Mouse (Mus musculus) stomach, postnatal 0 days (tissue): ENCODE data around the gene Igf2bp2. TPM values are rescaled to one million over a fixed set of nuclear protein-coding genes. Genes with fewer than 3 reads are reported as not detected.

Experiments used
- ATAC-seq: fragments of 200-750 bp; cut with Nextera tagmentation; 2 replicates; pipeline ENCODE4 v1.8.0; 2017; ENCODE audit not compliant: low FRiP score, low TSS enrichment
- DNase-seq: peaks from one replicate; pipeline ENCODE4 v3.0.0-alpha.2; 2016; ENCODE audit warnings: low spot score
- H3K27ac ChIP-seq: fragments of 300-500 bp; sonication (generic); replicated peaks from 2 replicates; pipeline ENCODE4 v1.5.1; 2014; ENCODE audit warnings: mild to moderate bottlenecking, control low read depth
- H3K27me3 ChIP-seq: fragments of 300-500 bp; sonication (generic); 2 replicates; pipeline ENCODE4 v1.6.1; 2014; ENCODE audit warnings: low read length; ENCODE audit not compliant: control insufficient read depth, insufficient read depth
- H3K36me3 ChIP-seq: fragments of 300-500 bp; sonication (generic); 2 replicates; pipeline ENCODE4 v1.6.1; 2014; ENCODE audit warnings: low read length, mixed read lengths; ENCODE audit not compliant: control insufficient read depth, insufficient read depth
- H3K4me1 ChIP-seq: fragments of 300-500 bp; sonication (generic); replicated peaks from 2 replicates; pipeline ENCODE4 v1.6.1; 2014; ENCODE audit warnings: antibody characterized with exemption; ENCODE audit not compliant: control insufficient read depth, insufficient read depth
- H3K4me2 ChIP-seq: fragments of 300-500 bp; sonication (generic); replicated peaks from 2 replicates; pipeline ENCODE4 v1.6.1; 2014; ENCODE audit warnings: low read depth, mild to moderate bottlenecking, control low read depth, moderate library complexity
- H3K4me3 ChIP-seq: fragments of 300-500 bp; sonication (generic); 2 replicates; pipeline ENCODE4 v1.5.1; 2014; ENCODE audit warnings: low read depth, low read length, control low read depth
- H3K9ac ChIP-seq: fragments of 300-500 bp; sonication (generic); 2 replicates; pipeline ENCODE4 v1.6.1; 2014; ENCODE audit warnings: mild to moderate bottlenecking, low read length, control low read depth, mixed read lengths
- H3K9me3 ChIP-seq: fragments of 300-500 bp; sonication (generic); 2 replicates; pipeline ENCODE4 v1.6.1; 2016; ENCODE audit warnings: low read length; ENCODE audit not compliant: control insufficient read depth
- CTCF ChIP-seq: IDR thresholded peaks from 2 replicates; pipeline ENCODE4 v1.5.1; 2016; ENCODE audit warnings: antibody characterized with exemption, low read depth, mild to moderate bottlenecking, moderate library complexity
- EP300 ChIP-seq: optimal IDR thresholded peaks from 2 replicates; pipeline ENCODE3; 2016; ENCODE audit warnings: antibody characterized with exemption
- WGBS: fragments of 180-500 bp; shearing (Covaris S2); extraction: QIAGEN DNeasy Blood & Tissue Kit; methylation state at CpG from one replicate; pipeline ENCODE4 v1.1.7; 2014; 5-methylcytosine and 5-hydroxymethylcytosine counted together
- polyA plus RNA-seq: library from polyadenylated mRNA; unstranded; fragments of >200 nt; fragmentation: Nextera tagmentation; extraction: Ambion mirVana; gene quantifications from 2 replicates; pipeline ENCODE4 v1.2.1, GENCODE M21; 2015

Gene Igf2bp2
- polyA plus RNA-seq, 1 experiment from 2014 or later: 32.4 TPM

DNA sequence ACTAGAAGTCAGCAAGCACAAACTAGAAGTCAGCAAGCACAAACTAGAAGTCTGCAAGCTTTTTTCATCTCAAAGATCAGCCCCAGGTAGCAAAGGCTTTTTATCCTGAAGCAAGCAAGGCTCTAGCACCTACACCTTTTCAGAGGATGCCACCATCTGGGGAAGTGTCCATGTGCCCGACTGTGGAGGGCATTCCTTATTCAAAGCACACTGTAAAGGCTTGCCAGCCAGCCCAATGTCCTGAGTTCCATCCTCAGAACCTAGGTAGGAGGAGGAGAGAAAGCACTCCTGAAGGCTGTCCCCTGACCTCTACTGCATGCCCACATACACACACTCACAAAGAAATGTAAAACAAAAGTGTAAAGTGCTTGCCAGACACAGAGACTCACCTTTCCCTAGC, 16.0 kb downstream of the Igf2bp2 start:
- no peak overlapping the region for H3K9ac ChIP-seq
- no peaks in the 10 kb centered on the region for H3K9me3 ChIP-seq
- no peak overlapping the region for H3K4me2 ChIP-seq
- no peak for TF ChIP-seq CTCF
- TF ChIP-seq EP300: no peak
- ATAC-seq: no peak
- H3K27me3 ChIP-seq: no peaks in the 10 kb centered on the region
- H3K27ac ChIP-seq: no peak overlapping the region
- DNase-seq: no peak
- H3K4me3 ChIP-seq: no peak overlapping the region
- no peaks in the 10 kb centered on the region for H3K36me3 ChIP-seq
- WGBS: 53% methylated on average over 1 of the region's 1 CpGs
- H3K4me1 ChIP-seq: 0 out of 2 replicates have a peak, but pooled peaks cover 5% of the 10 kb centered on the region

DNA sequence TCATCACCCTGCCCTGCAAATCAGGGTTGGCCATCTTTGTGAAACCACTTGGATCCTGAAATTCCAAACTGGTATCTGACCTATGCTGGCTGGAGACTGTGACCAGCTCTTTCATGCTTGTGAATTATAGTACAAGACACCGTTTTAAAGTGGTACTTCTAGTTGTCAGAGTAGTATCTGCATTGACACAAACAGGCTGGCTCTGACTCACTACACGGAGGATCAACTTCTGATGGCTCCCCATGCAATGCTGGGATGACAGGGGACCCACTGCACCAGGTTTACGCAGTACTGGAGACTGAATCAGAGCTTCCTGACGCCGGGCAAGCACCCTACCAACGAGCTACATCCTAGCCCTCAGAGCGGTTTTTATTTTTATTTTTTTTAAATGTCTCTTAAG, 17.0 kb downstream of the Igf2bp2 start:
- H3K36me3 ChIP-seq: no peaks in the 10 kb centered on the region
- no peak for TF ChIP-seq CTCF
- TF ChIP-seq EP300: no peak
- DNase-seq: no peak
- no peak overlapping the region for H3K4me3 ChIP-seq
- H3K27ac ChIP-seq: no peak overlapping the region
- no peaks in the 10 kb centered on the region for H3K27me3 ChIP-seq
- 69% methylated on average over 7 of the region's 7 CpGs for WGBS
- no peaks in the 10 kb centered on the region for H3K4me1 ChIP-seq
- no peak overlapping the region for H3K9ac ChIP-seq
- no peaks in the 10 kb centered on the region for H3K9me3 ChIP-seq
- H3K4me2 ChIP-seq: no peak overlapping the region
- no peak for ATAC-seq

DNA sequence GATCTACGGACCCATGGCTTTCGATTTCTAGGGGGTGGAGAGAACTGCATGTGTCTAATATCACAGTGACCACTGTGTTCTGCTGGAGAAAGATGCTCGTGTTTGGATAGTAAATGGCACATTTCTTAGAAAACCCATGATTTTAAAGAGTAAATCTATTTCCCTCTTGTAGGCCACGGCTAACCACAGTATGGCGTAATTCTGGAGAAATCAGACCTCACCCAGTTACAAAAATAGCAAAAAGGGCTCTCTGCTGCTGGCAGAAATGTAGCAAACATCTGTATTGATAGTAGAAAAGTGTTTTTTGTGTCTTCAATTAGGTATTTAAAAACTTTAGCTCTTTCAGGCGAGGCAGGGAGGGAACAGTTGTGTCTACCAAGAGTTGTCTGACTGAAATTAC, 18.6 kb downstream of the Igf2bp2 start:
- H3K27ac ChIP-seq: no peak overlapping the region
- H3K9ac ChIP-seq: no peak overlapping the region
- H3K4me3 ChIP-seq: no peak overlapping the region
- no peak for DNase-seq
- H3K4me1 ChIP-seq: no peaks in the 10 kb centered on the region
- H3K9me3 ChIP-seq: no peaks in the 10 kb centered on the region
- TF ChIP-seq EP300 (no peak), CTCF (no peak)
- H3K27me3 ChIP-seq: no peaks in the 10 kb centered on the region
- H3K4me2 ChIP-seq: no peak overlapping the region
- no peaks in the 10 kb centered on the region for H3K36me3 ChIP-seq
- no peak for ATAC-seq
- 80% methylated on average over 6 of the region's 6 CpGs for WGBS

DNA sequence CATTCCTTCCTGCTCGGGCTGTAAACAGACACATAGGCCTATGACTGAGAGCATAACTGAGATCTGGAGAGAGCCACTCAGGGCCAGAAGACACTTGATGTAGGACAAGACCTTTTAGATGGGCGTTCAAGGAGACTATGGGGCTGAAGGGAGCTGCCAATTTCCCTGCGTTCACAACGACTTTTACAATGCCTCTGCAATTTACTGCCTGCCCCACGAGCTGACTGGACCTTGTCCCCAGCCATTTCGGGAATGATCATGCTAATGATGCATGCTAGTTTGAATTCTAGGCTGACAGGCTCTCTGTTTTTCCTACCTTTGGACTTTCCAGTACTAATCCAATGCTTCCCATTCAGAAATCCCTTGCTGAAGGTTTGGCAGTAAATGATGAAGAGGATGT, 22.2 kb downstream of the Igf2bp2 start:
- DNase-seq (no peak), ATAC-seq (no peak)
- Histone ChIP-seq H3K27me3 (no peaks in the 10 kb centered on the region), H3K9ac (no peak overlapping the region), H3K4me3 (no peak overlapping the region), H3K36me3 (no peaks in the 10 kb centered on the region), H3K4me1 (no peaks in the 10 kb centered on the region), H3K4me2 (no peak overlapping the region), H3K27ac (no peak overlapping the region), H3K9me3 (no peaks in the 10 kb centered on the region)
- 81% methylated on average over 6 of the region's 6 CpGs for WGBS
- TF ChIP-seq CTCF (no peak), EP300 (no peak)

DNA sequence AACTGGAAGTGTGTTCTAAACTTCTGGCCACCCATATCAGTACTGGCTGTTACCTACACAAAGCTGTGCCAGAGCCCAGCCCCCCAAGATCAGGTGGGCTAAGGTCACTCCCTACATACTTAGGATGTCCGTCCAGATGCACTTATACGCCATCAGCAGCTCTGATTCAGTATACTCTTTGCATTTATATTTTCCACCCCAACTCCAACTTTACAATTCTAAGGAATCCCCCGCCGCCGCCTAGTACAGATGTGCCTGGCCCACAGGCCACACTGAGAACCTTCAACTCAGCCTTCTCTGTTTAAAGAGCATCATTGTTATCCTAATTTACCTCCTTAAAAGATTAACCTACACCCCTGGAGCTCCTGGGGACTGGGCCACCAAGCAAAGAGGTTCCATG, 23.3 kb downstream of the Igf2bp2 start:
- WGBS: 81% methylated on average over 5 of the region's 5 CpGs

DNA sequence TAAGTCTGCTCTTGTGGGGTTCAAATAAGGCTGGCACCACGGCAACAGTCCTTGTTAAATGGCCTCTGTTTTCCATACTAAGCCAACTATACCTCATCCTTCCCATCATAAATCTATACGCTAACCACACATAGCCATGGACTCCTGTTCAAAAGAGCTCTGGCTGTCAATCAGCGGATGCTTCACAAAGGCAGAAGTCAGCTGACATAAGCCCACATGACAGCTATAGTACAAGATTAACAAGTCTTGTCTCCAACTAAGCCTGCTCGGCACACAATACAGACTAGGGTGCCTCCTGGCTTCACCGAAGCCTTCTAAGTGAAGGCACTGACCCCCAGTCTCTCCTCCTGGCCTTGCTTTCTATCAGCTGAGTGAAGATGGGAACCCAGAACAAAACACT, 26.9 kb downstream of the Igf2bp2 start:
- Histone ChIP-seq H3K36me3 (no peaks in the 10 kb centered on the region), H3K27ac (no peak overlapping the region), H3K4me1 (no peaks in the 10 kb centered on the region), H3K9me3 (no peaks in the 10 kb centered on the region), H3K4me2 (no peak overlapping the region), H3K27me3 (no peaks in the 10 kb centered on the region), H3K4me3 (no peak overlapping the region), H3K9ac (no peak overlapping the region)
- DNase-seq (no peak), ATAC-seq (no peak)
- TF ChIP-seq EP300 (no peak), CTCF (no peak)
- WGBS: 85% methylated on average over 5 of the region's 5 CpGs

More for the DNA sequence above, 23.3 kb downstream of the Igf2bp2 start:
- Histone ChIP-seq H3K27me3 (no peaks in the 10 kb centered on the region), H3K36me3 (no peaks in the 10 kb centered on the region), H3K9ac (no peak overlapping the region), H3K9me3 (no peaks in the 10 kb centered on the region), H3K4me1 (no peaks in the 10 kb centered on the region), H3K4me2 (no peak overlapping the region), H3K4me3 (no peak overlapping the region), H3K27ac (no peak overlapping the region)
- ATAC-seq (no peak), DNase-seq (no peak)
- no peak for TF ChIP-seq CTCF
- TF ChIP-seq EP300: no peak
